Mouse (Mus musculus) MEL (cell line): ENCODE data around the gene Slc9a4. TPM values are rescaled to one million over a fixed set of nuclear protein-coding genes. Genes with fewer than 3 reads are reported as not detected.

Experiments used
- DNase-seq: peaks from one replicate; pipeline ENCODE4 v3.0.0; 2011; ENCODE audit warnings: low read depth, low spot score
- H3K27ac ChIP-seq: 2 replicates; pipeline ENCODE4 v1.5.1; 2012; ENCODE audit warnings: low read depth, mild to moderate bottlenecking, control low read depth, low read length, moderate library complexity; ENCODE audit not compliant: control insufficient read depth
- H3K27me3 ChIP-seq, 2 experiments: fragments of 150-350 bp in 1 of 2; sonication (generic) in 1 of 2; 2 replicates each; pipeline ENCODE4 v1.6.1; 2012; ENCODE audit warnings: low read length in 2 of 2, mild to moderate bottlenecking in 2 of 2, improper control_type of control experiment in 1 of 2, moderate library complexity in 1 of 2; ENCODE audit not compliant: insufficient read depth in 2 of 2, control insufficient read depth in 1 of 2
- H3K36me3 ChIP-seq, 2 experiments: 2 replicates each; pipeline ENCODE4 v1.6.1; 2012 to 2014; ENCODE audit warnings: low read length in 2 of 2, improper control_type of control experiment in 1 of 2, inconsistent platforms in 1 of 2, mild to moderate bottlenecking in 1 of 2; ENCODE audit not compliant: insufficient read depth in 2 of 2, control insufficient read depth in 1 of 2
- H3K4me1 ChIP-seq, 2 experiments: fragments of 150-350 bp in 1 of 2; sonication (generic) in 1 of 2; 2 replicates each; pipeline ENCODE4 v1.6.1; 2012; ENCODE audit warnings: low read length in 2 of 2, improper control_type of control experiment in 1 of 2, mild to moderate bottlenecking in 1 of 2; ENCODE audit not compliant: insufficient read depth in 2 of 2, control insufficient read depth in 1 of 2
- H3K4me3 ChIP-seq, 2 experiments: fragments of 150-350 bp in 1 of 2; sonication (generic) in 1 of 2; 2 replicates each; pipeline ENCODE4 v1.5.1; 2012; ENCODE audit warnings: low read depth in 2 of 2, low read length in 2 of 2, mild to moderate bottlenecking in 2 of 2, moderate library complexity in 2 of 2, control low read depth in 1 of 2, improper control_type of control experiment in 1 of 2; ENCODE audit not compliant: control insufficient read depth in 1 of 2, insufficient read depth in 1 of 2
- H3K79me2 ChIP-seq: 2 replicates; pipeline ENCODE4 v1.6.1; 2012; ENCODE audit warnings: mild to moderate bottlenecking, low read length, moderate library complexity; ENCODE audit not compliant: control insufficient read depth, poor library complexity, insufficient read depth
- H3K9ac ChIP-seq: 2 replicates; pipeline ENCODE4 v1.6.1; 2012; ENCODE audit warnings: low read depth, mild to moderate bottlenecking, control low read depth, low read length, moderate library complexity; ENCODE audit not compliant: control insufficient read depth, poor library complexity, severe bottlenecking
- H3K9me3 ChIP-seq: fragments of 150-350 bp; sonication (generic); replicated peaks from 2 replicates; pipeline ENCODE4 v1.6.1; 2012; ENCODE audit warnings: mild to moderate bottlenecking, low read length, improper control_type of control experiment, moderate library complexity; ENCODE audit not compliant: insufficient read depth
- BHLHE40 ChIP-seq: IDR thresholded peaks from 2 replicates; pipeline ENCODE4 v1.6.1; 2012; ENCODE audit warnings: low read depth, mild to moderate bottlenecking, inconsistent platforms, low read length, improper control_type of control experiment, borderline replicate concordance
- CHD1 ChIP-seq: IDR thresholded peaks from 2 replicates; pipeline ENCODE4 v1.6.1; 2012; ENCODE audit warnings: low read depth, mild to moderate bottlenecking, inconsistent platforms, low read length, improper control_type of control experiment
- E2F4 ChIP-seq: IDR thresholded peaks from 2 replicates; pipeline ENCODE4 v1.6.1; 2011; ENCODE audit warnings: low read depth, low read length, improper control_type of control experiment, borderline replicate concordance
- ELF1 ChIP-seq: IDR thresholded peaks from 2 replicates; pipeline ENCODE4 v1.6.1; 2014; ENCODE audit warnings: low read depth, mild to moderate bottlenecking, inconsistent platforms, low read length, improper control_type of control experiment, moderate library complexity
- ETS1 ChIP-seq: IDR thresholded peaks from 2 replicates; pipeline ENCODE4 v1.6.1; 2012; ENCODE audit warnings: low read depth, mild to moderate bottlenecking, inconsistent platforms, low read length, improper control_type of control experiment, moderate library complexity
- GABPA ChIP-seq: IDR thresholded peaks from 2 replicates; pipeline ENCODE4 v1.6.1; 2012; ENCODE audit warnings: low read depth, mild to moderate bottlenecking, inconsistent platforms, low read length, improper control_type of control experiment, moderate library complexity
- GATA1 ChIP-seq: IDR thresholded peaks from 2 replicates; pipeline ENCODE4 v1.6.1; 2011; ENCODE audit warnings: low read depth, low read length, improper control_type of control experiment
- JUND ChIP-seq: IDR thresholded peaks from 2 replicates; pipeline ENCODE4 v1.6.1; 2011; ENCODE audit warnings: low read depth, mild to moderate bottlenecking, improper control_type of control experiment, low read length
- KAT2A ChIP-seq: conservative IDR thresholded peaks from 2 replicates; pipeline ENCODE4 v1.6.1; 2012; ENCODE audit warnings: low read depth, low read length, improper control_type of control experiment, inconsistent platforms
- MEF2A ChIP-seq: IDR thresholded peaks from 2 replicates; pipeline ENCODE4 v1.6.1; 2014; ENCODE audit warnings: low read depth, mild to moderate bottlenecking, inconsistent platforms, low read length, improper control_type of control experiment; ENCODE audit not compliant: poor library complexity, insufficient replicate concordance, severe bottlenecking; ENCODE audit errors: extremely low read depth
- MXI1 ChIP-seq: IDR thresholded peaks from 2 replicates; pipeline ENCODE4 v1.6.1; 2011; ENCODE audit warnings: mild to moderate bottlenecking, low read depth, low read length, improper control_type of control experiment
- MYC ChIP-seq: IDR thresholded peaks from 2 replicates; pipeline ENCODE4 v1.6.1; 2011; ENCODE audit warnings: low read depth, mild to moderate bottlenecking, low read length, improper control_type of control experiment, moderate library complexity
- POLR2AphosphoS5 ChIP-seq: IDR thresholded peaks from 2 replicates; pipeline ENCODE4 v1.6.1; 2012; ENCODE audit warnings: low read depth, borderline replicate concordance, mild to moderate bottlenecking, inconsistent platforms, low read length, moderate library complexity, mixed read lengths
- RAD21 ChIP-seq: IDR thresholded peaks from 2 replicates; pipeline ENCODE4 v1.6.1; 2011; ENCODE audit warnings: mild to moderate bottlenecking, low read depth, low read length, improper control_type of control experiment
- RCOR1 ChIP-seq: IDR thresholded peaks from 2 replicates; pipeline ENCODE4 v1.6.1; 2012; ENCODE audit warnings: low read depth, mild to moderate bottlenecking, inconsistent platforms, low read length, improper control_type of control experiment
- SMC3 ChIP-seq: IDR thresholded peaks from 2 replicates; pipeline ENCODE4 v1.6.1; 2011; ENCODE audit warnings: low read depth, low read length, improper control_type of control experiment
- TBP ChIP-seq: IDR thresholded peaks from 2 replicates; pipeline ENCODE4 v1.8.0; 2011; ENCODE audit warnings: low read depth, low read length, improper control_type of control experiment
- UBTF ChIP-seq: IDR thresholded peaks from 2 replicates; pipeline ENCODE4 v1.6.1; 2012; ENCODE audit warnings: low read depth, mild to moderate bottlenecking, inconsistent platforms, low read length, improper control_type of control experiment, moderate library complexity, borderline replicate concordance; ENCODE audit not compliant: insufficient read depth
- USF1 ChIP-seq: IDR thresholded peaks from 2 replicates; pipeline ENCODE4 v1.6.1; 2014; ENCODE audit warnings: low read depth, mild to moderate bottlenecking, inconsistent platforms, low read length, improper control_type of control experiment, moderate library complexity
- ZNF384 ChIP-seq: IDR thresholded peaks from 2 replicates; pipeline ENCODE4 v1.6.1; 2012; ENCODE audit warnings: low read depth, mild to moderate bottlenecking, inconsistent platforms, low read length, improper control_type of control experiment
- polyA plus RNA-seq, 2 experiments: library from polyadenylated mRNA; stranded (reverse) in 1 of 2; unstranded in 1 of 2; fragments of >175 nt in 1 of 2; fragments of >200 nt in 1 of 2; gene quantifications; 2 replicates each; pipeline versions ENCODE4 v1.2.1 to v1.2.4; 2012; ENCODE audit warnings: low replicate concordance in 2 of 2, low read depth in 1 of 2; ENCODE audit not compliant: insufficient read length in 2 of 2, insufficient read depth in 1 of 2, missing spikeins in 1 of 2
- total RNA-seq: library from RNA; depleted of rRNA; stranded (reverse); fragments of 300-350 nt; gene quantifications from 2 replicates; pipeline ENCODE4 v1.2.3, GENCODE M21; 2012

Gene Slc9a4
- total and polyA plus RNA-seq, 3 experiments, result not detected

DNA sequence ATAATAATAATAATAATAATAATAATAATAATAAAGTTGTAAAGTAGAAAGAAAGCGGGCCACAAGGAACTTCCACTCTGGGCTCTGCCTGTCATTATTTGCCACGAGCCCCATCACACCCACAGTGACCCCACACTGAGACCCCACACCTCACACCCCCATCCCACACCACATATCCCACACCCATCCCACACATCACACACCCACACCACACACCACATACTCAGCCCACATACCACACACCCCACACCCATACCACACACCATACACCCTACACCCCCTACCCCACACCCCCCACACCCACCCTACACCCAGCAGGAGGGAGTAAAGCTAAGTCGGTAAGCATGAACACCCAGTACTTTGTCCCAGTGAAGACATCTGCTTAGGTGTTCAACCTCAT lies 21.6 kb downstream of the Slc9a4 start:
- no peaks in the 10 kb centered on the region for H3K9me3 ChIP-seq
- H3K4me1 ChIP-seq, result no peaks in the 10 kb centered on the region
- TF ChIP-seq MEF2A, result no peak
- no peak for TF ChIP-seq KAT2A
- TF ChIP-seq BHLHE40, result no peak
- TF ChIP-seq E2F4, result no peak
- no peaks in the 10 kb centered on the region; a peak in 1 of 4 replicates for H3K27me3 ChIP-seq
- H3K36me3 ChIP-seq, result no peaks in the 10 kb centered on the region
- no peak overlapping the region for H3K9ac ChIP-seq
- DNase-seq, result no peak
- H3K4me3 ChIP-seq, result no peak overlapping the region
- no peak overlapping the region for H3K27ac ChIP-seq
- no peaks in the 10 kb centered on the region for H3K79me2 ChIP-seq

DNA sequence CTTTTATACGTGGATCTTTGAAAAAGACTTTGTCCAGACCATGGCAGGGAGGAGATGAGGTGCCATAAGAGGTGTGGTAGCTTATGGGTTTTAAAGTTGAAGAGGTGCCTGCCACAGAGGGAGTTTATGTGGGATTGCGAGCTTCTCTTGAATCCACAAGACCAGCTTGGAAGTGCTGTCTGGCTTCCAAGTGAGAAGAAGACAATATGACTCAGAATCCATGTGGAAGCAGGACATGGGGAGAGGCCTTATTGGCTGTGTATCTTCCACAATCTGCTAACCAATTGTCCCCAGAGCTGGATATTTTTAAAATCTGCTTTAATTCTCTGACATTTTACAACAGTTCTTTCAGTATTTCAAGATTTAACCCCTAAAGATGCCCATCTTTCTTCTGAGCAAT lies 33.3 kb downstream of the Slc9a4 start:
- H3K4me1 ChIP-seq, result no peaks in the 10 kb centered on the region
- TF ChIP-seq SMC3 (no peak), ELF1 (no peak), UBTF (no peak), ZNF384 (no peak), ETS1 (no peak), USF1 (no peak), MXI1 (no peak), RCOR1 (no peak), MYC (no peak), BHLHE40 (no peak), GABPA (no peak), CHD1 (no peak), GATA1 (no peak), POLR2AphosphoS5 (no peak), JUND (no peak), RAD21 (no peak), TBP (no peak)
- no peaks in the 10 kb centered on the region for H3K79me2 ChIP-seq
- H3K9ac ChIP-seq, result no peak overlapping the region
- no peaks in the 10 kb centered on the region for H3K9me3 ChIP-seq
- H3K27ac ChIP-seq, result no peak overlapping the region
- H3K36me3 ChIP-seq, result no peaks in the 10 kb centered on the region
- no peak for DNase-seq
- H3K4me3 ChIP-seq, result no peak overlapping the region
- no peaks in the 10 kb centered on the region for H3K27me3 ChIP-seq
